Mouse (Mus musculus) heart, adult 2 months (tissue): ENCODE results near the gene Gm20388.

Experiments used
- CTCF ChIP-seq: fragments of 200-600 bp; IDR thresholded peaks from 2 replicates; pipeline ENCODE4 v1.8.1; 2022; ENCODE audit warnings: antibody characterized with exemption, mild to moderate bottlenecking, moderate library complexity
- EP300 ChIP-seq: fragments of 200-500 bp; IDR thresholded peaks from 2 replicates; pipeline ENCODE4 v1.6.1; 2011; ENCODE audit warnings: low read depth, low read length, control low read depth; ENCODE audit not compliant: insufficient read depth
- POLR2A ChIP-seq: fragments of 200-500 bp; IDR thresholded peaks from 2 replicates; pipeline ENCODE4 v1.6.1; 2011; ENCODE audit warnings: mild to moderate bottlenecking, low read depth, low read length, control low read depth; ENCODE audit not compliant: insufficient read depth

DNA sequence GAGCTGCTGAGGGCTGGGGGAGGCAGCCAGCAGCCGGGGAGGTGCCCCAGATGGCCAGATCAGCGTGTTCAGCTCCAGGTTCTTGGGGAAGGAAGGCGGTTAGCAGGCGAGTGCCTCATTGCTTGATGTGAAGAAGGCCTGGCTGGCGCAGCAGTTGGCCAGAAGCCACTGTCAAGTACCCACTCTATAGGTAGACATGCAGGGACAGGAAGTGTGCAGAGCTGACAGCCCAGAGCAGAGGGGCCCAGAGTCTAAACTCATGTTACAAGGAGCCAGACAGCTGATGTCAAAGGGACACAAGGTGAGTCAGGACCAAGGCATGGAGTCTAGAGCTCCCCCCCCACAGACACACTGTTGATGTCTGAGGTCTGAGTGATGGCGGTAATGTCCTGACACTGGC is 1639.4 kb downstream of the Gm20388 start:
- TF ChIP-seq CTCF = no peak
- TF ChIP-seq POLR2A = no peak
- TF ChIP-seq EP300 = no peak
